Mouse (Mus musculus) MEL (cell line): ENCODE measurements around the gene St6gal1. TPM values are rescaled to one million over a fixed set of nuclear protein-coding genes. Genes with fewer than 3 reads are reported as not detected.

ENCODE experiments used
- DNase-seq: peaks from one replicate; pipeline ENCODE4 v3.0.0; 2011; ENCODE audit warnings: low read depth, low spot score
- H3K27ac ChIP-seq: 2 replicates; pipeline ENCODE4 v1.5.1; 2012; ENCODE audit warnings: low read depth, mild to moderate bottlenecking, control low read depth, low read length, moderate library complexity; ENCODE audit not compliant: control insufficient read depth
- H3K27me3 ChIP-seq, 2 experiments: fragments of 150-350 bp in 1 of 2; sonication (generic) in 1 of 2; 2 replicates each; pipeline ENCODE4 v1.6.1; 2012; ENCODE audit warnings: low read length in 2 of 2, mild to moderate bottlenecking in 2 of 2, improper control_type of control experiment in 1 of 2, moderate library complexity in 1 of 2; ENCODE audit not compliant: insufficient read depth in 2 of 2, control insufficient read depth in 1 of 2
- H3K36me3 ChIP-seq, 2 experiments: 2 replicates each; pipeline ENCODE4 v1.6.1; 2012 to 2014; ENCODE audit warnings: low read length in 2 of 2, improper control_type of control experiment in 1 of 2, inconsistent platforms in 1 of 2, mild to moderate bottlenecking in 1 of 2; ENCODE audit not compliant: insufficient read depth in 2 of 2, control insufficient read depth in 1 of 2
- H3K4me1 ChIP-seq, 2 experiments: fragments of 150-350 bp in 1 of 2; sonication (generic) in 1 of 2; 2 replicates each; pipeline ENCODE4 v1.6.1; 2012; ENCODE audit warnings: low read length in 2 of 2, improper control_type of control experiment in 1 of 2, mild to moderate bottlenecking in 1 of 2; ENCODE audit not compliant: insufficient read depth in 2 of 2, control insufficient read depth in 1 of 2
- H3K4me3 ChIP-seq, 2 experiments: fragments of 150-350 bp in 1 of 2; sonication (generic) in 1 of 2; 2 replicates each; pipeline ENCODE4 v1.5.1; 2012; ENCODE audit warnings: low read depth in 2 of 2, low read length in 2 of 2, mild to moderate bottlenecking in 2 of 2, moderate library complexity in 2 of 2, control low read depth in 1 of 2, improper control_type of control experiment in 1 of 2; ENCODE audit not compliant: control insufficient read depth in 1 of 2, insufficient read depth in 1 of 2
- H3K79me2 ChIP-seq: 2 replicates; pipeline ENCODE4 v1.6.1; 2012; ENCODE audit warnings: mild to moderate bottlenecking, low read length, moderate library complexity; ENCODE audit not compliant: control insufficient read depth, poor library complexity, insufficient read depth
- H3K9ac ChIP-seq: 2 replicates; pipeline ENCODE4 v1.6.1; 2012; ENCODE audit warnings: low read depth, mild to moderate bottlenecking, control low read depth, low read length, moderate library complexity; ENCODE audit not compliant: control insufficient read depth, poor library complexity, severe bottlenecking
- H3K9me3 ChIP-seq: fragments of 150-350 bp; sonication (generic); replicated peaks from 2 replicates; pipeline ENCODE4 v1.6.1; 2012; ENCODE audit warnings: mild to moderate bottlenecking, low read length, improper control_type of control experiment, moderate library complexity; ENCODE audit not compliant: insufficient read depth
- BHLHE40 ChIP-seq: IDR thresholded peaks from 2 replicates; pipeline ENCODE4 v1.6.1; 2012; ENCODE audit warnings: low read depth, mild to moderate bottlenecking, inconsistent platforms, low read length, improper control_type of control experiment, borderline replicate concordance
- CHD1 ChIP-seq: IDR thresholded peaks from 2 replicates; pipeline ENCODE4 v1.6.1; 2012; ENCODE audit warnings: low read depth, mild to moderate bottlenecking, inconsistent platforms, low read length, improper control_type of control experiment
- CHD2 ChIP-seq: IDR thresholded peaks from 2 replicates; pipeline ENCODE4 v1.6.1; 2011; ENCODE audit warnings: low read length, improper control_type of control experiment
- CTCF ChIP-seq, 3 experiments: IDR thresholded peaks in 2 of 3; conservative IDR thresholded peaks in 1 of 3; 2 replicates each; pipeline ENCODE4 v1.5.1; 2011 to 2012; ENCODE audit warnings: low read length in 3 of 3, low read depth in 2 of 3, mild to moderate bottlenecking in 2 of 3, improper control_type of control experiment in 1 of 3, inconsistent platforms in 1 of 3, mixed read lengths in 1 of 3, moderate library complexity in 1 of 3; ENCODE audit not compliant: control insufficient read depth in 1 of 3, insufficient read depth in 1 of 3, poor library complexity in 1 of 3, severe bottlenecking in 1 of 3
- ELF1 ChIP-seq: IDR thresholded peaks from 2 replicates; pipeline ENCODE4 v1.6.1; 2014; ENCODE audit warnings: low read depth, mild to moderate bottlenecking, inconsistent platforms, low read length, improper control_type of control experiment, moderate library complexity
- EP300 ChIP-seq, 2 experiments: IDR thresholded peaks; 2 replicates each; pipeline ENCODE4 v1.6.1; 2011; ENCODE audit warnings: improper control_type of control experiment in 2 of 2, low read length in 2 of 2, low read depth in 1 of 2, mild to moderate bottlenecking in 1 of 2
- ETS1 ChIP-seq: IDR thresholded peaks from 2 replicates; pipeline ENCODE4 v1.6.1; 2012; ENCODE audit warnings: low read depth, mild to moderate bottlenecking, inconsistent platforms, low read length, improper control_type of control experiment, moderate library complexity
- GATA1 ChIP-seq: IDR thresholded peaks from 2 replicates; pipeline ENCODE4 v1.6.1; 2011; ENCODE audit warnings: low read depth, low read length, improper control_type of control experiment
- HCFC1 ChIP-seq: IDR thresholded peaks from 2 replicates; pipeline ENCODE4 v1.6.1; 2012; ENCODE audit warnings: low read depth, mild to moderate bottlenecking, inconsistent platforms, low read length, improper control_type of control experiment, moderate library complexity
- JUND ChIP-seq: IDR thresholded peaks from 2 replicates; pipeline ENCODE4 v1.6.1; 2011; ENCODE audit warnings: low read depth, mild to moderate bottlenecking, improper control_type of control experiment, low read length
- KAT2A ChIP-seq: conservative IDR thresholded peaks from 2 replicates; pipeline ENCODE4 v1.6.1; 2012; ENCODE audit warnings: low read depth, low read length, improper control_type of control experiment, inconsistent platforms
- MAFK ChIP-seq: IDR thresholded peaks from 2 replicates; pipeline ENCODE4 v1.6.1; 2011; ENCODE audit warnings: low read depth, mild to moderate bottlenecking, low read length, improper control_type of control experiment, borderline replicate concordance
- MAX ChIP-seq: IDR thresholded peaks from 2 replicates; pipeline ENCODE4 v1.6.1; 2011; ENCODE audit warnings: low read length, improper control_type of control experiment
- MEF2A ChIP-seq: IDR thresholded peaks from 2 replicates; pipeline ENCODE4 v1.6.1; 2014; ENCODE audit warnings: low read depth, mild to moderate bottlenecking, inconsistent platforms, low read length, improper control_type of control experiment; ENCODE audit not compliant: poor library complexity, insufficient replicate concordance, severe bottlenecking; ENCODE audit errors: extremely low read depth
- MXI1 ChIP-seq: IDR thresholded peaks from 2 replicates; pipeline ENCODE4 v1.6.1; 2011; ENCODE audit warnings: mild to moderate bottlenecking, low read depth, low read length, improper control_type of control experiment
- MYC ChIP-seq: IDR thresholded peaks from 2 replicates; pipeline ENCODE4 v1.6.1; 2011; ENCODE audit warnings: low read depth, mild to moderate bottlenecking, low read length, improper control_type of control experiment, moderate library complexity
- NELFE ChIP-seq: IDR thresholded peaks from 2 replicates; pipeline ENCODE4 v1.6.1; 2011; ENCODE audit warnings: low read depth, low read length, improper control_type of control experiment
- NRF1 ChIP-seq: IDR thresholded peaks from 2 replicates; pipeline ENCODE4 v1.6.1; 2014; ENCODE audit warnings: low read depth, mild to moderate bottlenecking, inconsistent platforms, low read length, improper control_type of control experiment, moderate library complexity; ENCODE audit not compliant: poor library complexity, insufficient read depth, severe bottlenecking
- POLR2AphosphoS2 ChIP-seq: IDR thresholded peaks from 2 replicates; pipeline ENCODE4 v1.6.1; 2011; ENCODE audit warnings: low read length, improper control_type of control experiment
- POLR2AphosphoS5 ChIP-seq: IDR thresholded peaks from 2 replicates; pipeline ENCODE4 v1.6.1; 2012; ENCODE audit warnings: low read depth, borderline replicate concordance, mild to moderate bottlenecking, inconsistent platforms, low read length, moderate library complexity, mixed read lengths
- RAD21 ChIP-seq: IDR thresholded peaks from 2 replicates; pipeline ENCODE4 v1.6.1; 2011; ENCODE audit warnings: mild to moderate bottlenecking, low read depth, low read length, improper control_type of control experiment
- RCOR1 ChIP-seq: IDR thresholded peaks from 2 replicates; pipeline ENCODE4 v1.6.1; 2012; ENCODE audit warnings: low read depth, mild to moderate bottlenecking, inconsistent platforms, low read length, improper control_type of control experiment
- TCF12 ChIP-seq: IDR thresholded peaks from 2 replicates; pipeline ENCODE4 v1.6.1; 2014; ENCODE audit warnings: low read depth, mild to moderate bottlenecking, inconsistent platforms, low read length, improper control_type of control experiment, moderate library complexity
- USF1 ChIP-seq: IDR thresholded peaks from 2 replicates; pipeline ENCODE4 v1.6.1; 2014; ENCODE audit warnings: low read depth, mild to moderate bottlenecking, inconsistent platforms, low read length, improper control_type of control experiment, moderate library complexity
- USF2 ChIP-seq, 2 experiments: IDR thresholded peaks; 2 replicates each; pipeline ENCODE4 v1.6.1; 2011 to 2012; ENCODE audit warnings: improper control_type of control experiment in 2 of 2, low read length in 2 of 2, borderline replicate concordance in 1 of 2, inconsistent platforms in 1 of 2, low read depth in 1 of 2, mild to moderate bottlenecking in 1 of 2; ENCODE audit not compliant: insufficient read depth in 1 of 2
- ZC3H11A ChIP-seq: IDR thresholded peaks from 2 replicates; pipeline ENCODE4 v1.6.1; 2012; ENCODE audit warnings: low read depth, mild to moderate bottlenecking, inconsistent platforms, low read length, improper control_type of control experiment
- ZKSCAN1 ChIP-seq: IDR thresholded peaks from 2 replicates; pipeline ENCODE4 v1.6.1; 2012; ENCODE audit warnings: low read depth, mild to moderate bottlenecking, inconsistent platforms, low read length, improper control_type of control experiment, moderate library complexity
- polyA plus RNA-seq, 2 experiments: library from polyadenylated mRNA; stranded (reverse) in 1 of 2; unstranded in 1 of 2; fragments of >175 nt in 1 of 2; fragments of >200 nt in 1 of 2; gene quantifications; 2 replicates each; pipeline versions ENCODE4 v1.2.1 to v1.2.4; 2012; ENCODE audit warnings: low replicate concordance in 2 of 2, low read depth in 1 of 2; ENCODE audit not compliant: insufficient read length in 2 of 2, insufficient read depth in 1 of 2, missing spikeins in 1 of 2
- total RNA-seq: library from RNA; depleted of rRNA; stranded (reverse); fragments of 300-350 nt; gene quantifications from 2 replicates; pipeline ENCODE4 v1.2.3, GENCODE M21; 2012

St6gal1 gene
- total and polyA plus RNA-seq, 3 experiments = not detected

DNA sequence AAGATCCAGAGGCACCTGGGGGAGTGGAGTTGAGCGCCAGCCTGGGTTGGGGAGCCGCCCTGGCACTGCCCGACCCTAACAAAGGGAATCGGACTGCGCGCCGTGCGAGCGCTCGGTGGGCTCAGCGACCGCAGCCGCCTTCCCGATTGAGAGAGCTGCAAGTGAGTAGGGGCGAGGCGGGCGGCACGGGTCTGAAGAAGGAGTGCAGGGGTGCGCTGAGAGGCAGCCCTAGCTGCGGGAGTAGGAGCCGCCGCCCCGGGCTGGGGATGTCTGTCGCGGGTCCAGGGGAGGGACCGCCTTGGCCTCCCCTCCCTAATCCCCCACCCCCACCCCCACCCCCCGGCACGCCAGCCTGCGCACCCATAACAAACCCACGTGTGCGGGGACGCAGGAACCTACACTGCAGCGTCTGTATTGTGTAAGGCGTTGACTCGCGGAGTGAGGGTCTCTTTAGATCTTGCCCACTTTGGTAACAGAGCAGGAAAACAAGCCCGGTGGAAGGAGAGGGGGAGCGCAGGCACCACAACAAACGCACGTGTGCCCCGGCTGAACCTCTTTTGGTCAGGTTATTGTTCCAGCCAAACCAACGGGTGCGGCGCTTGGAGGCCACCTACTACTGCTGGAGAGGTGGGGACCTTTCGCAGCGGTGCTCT is 655 bp downstream of the St6gal1 start:
- no peak for DNase-seq
- Histone ChIP-seq H3K27ac (no peak overlapping the region), H3K36me3 (no peaks in the 10 kb centered on the region), H3K4me3 (no peak overlapping the region), H3K27me3 (no peaks in the 10 kb centered on the region; a peak in 1 of 4 replicates), H3K4me1 (no peaks in the 10 kb centered on the region), H3K9ac (no peak overlapping the region), H3K9me3 (no peaks in the 10 kb centered on the region), H3K79me2 (no peaks in the 10 kb centered on the region)
- TF ChIP-seq POLR2AphosphoS2 (no peak), HCFC1 (no peak), CHD2 (no peak), MAX (no peak), MXI1 (no peak), BHLHE40 (no peak), KAT2A (no peak), JUND (no peak), RCOR1 (no peak), RAD21 (no peak), CHD1 (no peak), CTCF (IDR thresholded peaks at IDR 0.05 in 2 of 3, conservative IDR thresholded peaks at IDR 0.05 in 1 of 3; ENCODE audit: control insufficient read depth in 1 of 3, insufficient read depth in 1 of 3, low read depth in 2 of 3, low read length in 3 of 3, poor library complexity in 1 of 3, severe bottlenecking in 1 of 3) (no peak), MEF2A (no peak), ZC3H11A (no peak), NELFE (no peak), TCF12 (no peak)

DNA sequence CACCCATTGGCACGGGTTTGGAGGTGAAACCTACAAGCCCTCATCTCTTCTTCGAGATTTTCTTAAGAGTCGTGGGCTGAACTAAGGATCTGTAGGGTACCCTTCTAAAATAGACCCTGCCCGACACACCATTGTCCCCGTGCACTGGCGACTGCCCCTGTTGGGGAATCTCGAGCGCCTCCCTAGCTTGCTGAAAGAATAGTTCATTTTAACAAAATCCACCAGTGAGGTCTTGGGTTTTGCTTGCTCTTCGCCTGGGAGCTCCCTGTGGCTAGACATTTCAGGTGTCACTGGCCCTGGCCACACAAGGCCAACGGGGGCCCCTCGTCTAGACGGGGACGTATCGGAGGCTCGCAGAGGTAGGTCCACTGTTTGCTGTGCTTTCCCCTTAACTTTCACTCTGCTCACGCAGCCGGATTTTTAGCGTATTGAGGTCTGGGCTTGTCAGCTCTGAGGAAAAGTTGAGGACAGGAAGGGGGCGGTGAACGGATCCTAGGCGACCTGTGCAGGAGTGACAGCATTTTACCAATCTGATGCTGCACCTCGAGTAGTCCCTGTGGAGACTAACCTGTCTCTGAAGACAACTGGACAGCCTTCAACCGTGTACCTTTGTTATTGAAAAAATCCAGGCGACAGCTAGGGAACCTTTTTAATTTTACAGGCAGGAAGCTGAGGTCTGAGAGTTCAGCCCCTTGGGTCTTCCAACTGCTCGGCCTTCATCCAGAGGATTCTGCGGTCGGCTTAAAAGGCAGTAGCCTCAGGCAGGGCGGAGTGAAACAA is 1.5 kb downstream of the St6gal1 start:
- Histone ChIP-seq H3K4me1 (no peaks in the 10 kb centered on the region), H3K9me3 (no peaks in the 10 kb centered on the region), H3K27me3 (no peaks in the 10 kb centered on the region; a peak in 1 of 4 replicates), H3K4me3 (no peak overlapping the region), H3K9ac (no peak overlapping the region), H3K27ac (no peak overlapping the region), H3K36me3 (no peaks in the 10 kb centered on the region), H3K79me2 (no peaks in the 10 kb centered on the region)
- no peak for DNase-seq
- no peak for TF ChIP-seq ZC3H11A
- TF ChIP-seq MAFK = no peak
- TF ChIP-seq GATA1 = no peak
- TF ChIP-seq ETS1 = no peak
- TF ChIP-seq USF1 = no peak
- TF ChIP-seq POLR2AphosphoS2 = no peak
- TF ChIP-seq KAT2A = no peak
- no peak for TF ChIP-seq BHLHE40
- no peak for TF ChIP-seq MAX
- no peak for TF ChIP-seq POLR2AphosphoS5
- TF ChIP-seq MYC = no peak
- TF ChIP-seq MXI1 = no peak
- TF ChIP-seq USF2 (IDR thresholded peaks at IDR 0.05; ENCODE audit: borderline replicate concordance in 1 of 2, insufficient read depth in 1 of 2, low read depth in 1 of 2, low read length in 2 of 2) = no peak
- no peak for TF ChIP-seq ELF1
- TF ChIP-seq ZKSCAN1 = no peak
- no peak for TF ChIP-seq NRF1
- TF ChIP-seq MEF2A = no peak
- no peak for TF ChIP-seq RCOR1
- TF ChIP-seq EP300 (IDR thresholded peaks at IDR 0.05; ENCODE audit: low read depth in 1 of 2, low read length in 2 of 2) = no peak
